Mouse (Mus musculus) fat pad, adult 2 months (tissue): ENCODE results near the gene Vmn1r120.
"Not testable (repeated sequence)": the region's sequence is repeated elsewhere in the genome, so short reads cannot be mapped to it uniquely, and the experiment has no call there.

Experiments used
- DNase-seq: peaks from one replicate; pipeline ENCODE4 v3.0.0-alpha.2; 2011; ENCODE audit warnings: low read depth, low spot score; ENCODE audit errors: extremely low read depth

Vmn1r120 gene

GRCm38 (mm10) chr7:21053684-21054083 lies at the start of gene Vmn1r120:
Gene Vmn1r120, minus strand, starts transcription at chr7:21053784.
- not testable (repeated sequence) for DNase-seq

- not testable (repeated sequence) for DNase-seq
Measured at GRCm38 (mm10) chr7:21098413-21098812, 44.8 kb upstream of the Vmn1r120 start, which contains the start of gene Vmn1r121. Gene Vmn1r121, minus strand, starts transcription at chr7:21098513.

- DNase-seq = not testable (repeated sequence)
Measured at GRCm38 (mm10) chr7:21012355-21012754, 41.2 kb downstream of the Vmn1r120 start, which contains the start of gene Vmn1r119. Gene Vmn1r119, minus strand, starts transcription at chr7:21012455.
